Mouse (Mus musculus): ENCODE results near the gene Unc13b.

GRCm38 (mm10) chr4:43187439-43187838 is 128.7 kb downstream of the Unc13b start:
- TF ChIP-seq CTCF (IDR thresholded peaks at IDR 0.05; ENCODE audit: control insufficient read depth, insufficient read depth, insufficient replicate concordance, low read depth, low read length) (no peak), POLR2A (IDR thresholded peaks at IDR 0.05; ENCODE audit: control insufficient read depth, low read depth, low read length) (no peak)

Measured in testis, adult 2 months (tissue).